Mouse (Mus musculus): ENCODE data around the gene Adam15.
A peak's percentile ranks its signal among the peaks of the same experiment; 100 is the strongest.

Gene Adam15

DNA sequence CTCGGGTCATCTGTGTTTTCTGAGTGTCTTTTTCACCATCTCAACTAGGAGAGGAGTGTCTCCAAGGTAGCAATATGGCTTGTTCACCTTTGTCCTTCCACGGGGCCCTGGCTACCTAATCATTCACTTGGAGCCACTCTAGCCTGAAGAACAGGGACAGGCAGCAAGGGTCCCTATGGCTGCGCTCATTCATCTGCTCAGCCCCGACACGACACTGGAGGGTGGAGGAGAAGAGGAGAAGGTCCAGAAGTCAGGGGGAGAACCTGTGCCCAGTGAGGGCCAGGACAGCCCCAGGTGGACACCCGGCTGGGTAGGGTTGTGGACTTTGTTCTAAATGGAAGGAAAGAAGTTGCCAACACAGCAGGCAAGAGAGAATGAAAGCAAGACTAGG is 5.7 kb upstream of the Adam15 start:
- DNase-seq (ENCODE audit: low read depth, low spot score), result no peak

DNA sequence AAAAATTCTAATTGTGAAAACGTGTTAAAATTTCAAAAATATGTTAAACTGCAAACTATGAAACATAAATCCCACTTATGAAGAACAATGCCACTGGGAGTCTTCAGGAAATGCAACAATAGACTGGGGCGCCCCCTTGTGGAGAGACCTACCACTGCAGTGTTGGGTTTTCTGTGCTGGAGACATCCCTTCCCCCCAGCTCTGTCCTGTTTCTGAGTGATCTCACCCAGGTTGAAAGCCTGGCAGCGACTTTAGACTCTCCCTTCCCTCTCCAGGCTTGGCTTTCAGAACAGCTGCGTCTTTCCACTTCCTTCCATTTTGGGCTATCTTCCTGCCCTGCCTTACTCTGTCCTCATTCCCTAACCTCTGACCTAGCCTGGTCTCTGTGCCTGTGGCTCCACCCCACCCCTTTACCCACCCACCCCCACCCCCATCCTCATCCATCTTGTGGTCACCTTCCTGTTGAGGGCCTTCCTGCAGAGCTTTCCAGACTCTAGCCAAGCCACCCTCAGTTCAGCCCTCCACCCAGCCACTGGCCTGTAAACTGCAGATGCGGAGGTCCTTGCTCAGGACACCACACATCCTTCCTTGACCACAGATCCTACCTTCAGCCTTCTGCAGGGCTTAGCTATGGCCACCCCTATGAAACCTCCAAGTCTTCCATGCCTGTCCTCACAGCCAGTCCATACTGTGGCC is 5.2 kb upstream of the Adam15 start:
- DNase-seq (ENCODE audit: low read depth, low spot score), result peak; percentile 63

DNA sequence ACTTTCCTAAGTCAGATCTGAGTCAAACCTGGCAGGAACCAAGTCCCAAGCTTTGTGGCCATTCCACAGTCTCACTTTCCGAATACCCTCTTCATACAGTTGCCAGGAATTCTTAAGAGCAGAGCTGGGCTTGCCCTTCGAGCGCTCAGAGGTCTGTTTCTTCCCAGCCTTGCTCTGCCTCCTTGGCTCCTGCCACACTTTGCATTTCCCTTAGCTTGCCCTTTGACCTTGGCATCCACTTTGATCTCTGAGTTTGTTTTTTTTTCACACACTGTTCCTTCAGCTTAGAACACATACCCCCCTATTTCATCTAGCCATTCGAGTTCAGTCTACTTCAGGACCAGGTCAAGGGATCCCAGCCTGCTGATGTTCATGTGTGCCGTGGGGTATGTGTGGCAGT is 1.5 kb upstream of the Adam15 start:
- DNase-seq (ENCODE audit: low read depth, low spot score), result no peak

DNA sequence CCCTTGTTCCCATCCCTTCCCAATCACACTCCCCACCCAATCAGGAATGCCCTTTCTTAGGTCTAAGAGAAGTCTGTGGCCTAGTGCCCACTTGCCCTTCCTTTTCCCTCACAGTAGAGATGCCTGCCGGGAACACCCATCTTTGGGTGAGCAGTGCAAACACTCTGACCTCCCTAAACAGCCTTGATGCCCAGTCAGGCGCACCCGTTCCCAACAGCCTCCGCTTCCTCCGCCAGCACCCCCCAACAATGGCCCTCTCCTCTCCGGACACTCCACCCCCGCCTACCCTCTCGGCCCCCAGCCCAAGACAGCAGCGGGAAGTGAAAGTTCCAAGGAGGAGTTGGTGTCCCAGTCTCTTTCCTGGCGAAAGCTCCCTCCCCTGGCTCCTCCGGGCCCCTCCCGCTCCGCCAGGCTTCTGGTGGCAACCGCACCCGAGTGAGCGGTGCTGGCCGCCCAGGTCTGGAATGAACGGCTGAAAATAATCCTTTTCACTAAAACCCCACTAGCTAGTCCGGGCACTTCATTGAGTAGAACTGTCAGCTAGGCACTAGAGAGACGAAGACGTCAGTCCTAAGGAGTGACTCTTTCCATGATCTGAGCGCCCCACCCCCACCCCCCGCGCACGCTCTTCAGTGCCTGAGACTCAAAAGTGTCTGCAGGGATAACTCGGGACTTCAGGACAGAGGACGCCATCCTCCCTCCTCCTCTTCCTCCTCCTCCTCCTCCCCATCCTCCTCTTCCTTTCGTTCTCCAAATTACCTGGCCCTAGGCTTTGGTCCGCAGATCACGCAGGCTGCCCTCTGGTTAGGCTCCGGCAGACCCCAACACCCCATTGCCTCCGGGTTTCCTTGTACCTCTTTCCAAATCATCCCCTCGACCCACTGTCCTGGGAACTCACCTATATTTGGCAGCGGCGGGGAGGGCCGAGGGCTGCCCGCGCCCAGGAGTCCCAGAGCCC is 606 bp downstream of the Adam15 start:
- no peak for DNase-seq (ENCODE audit: low read depth, low spot score)

DNA sequence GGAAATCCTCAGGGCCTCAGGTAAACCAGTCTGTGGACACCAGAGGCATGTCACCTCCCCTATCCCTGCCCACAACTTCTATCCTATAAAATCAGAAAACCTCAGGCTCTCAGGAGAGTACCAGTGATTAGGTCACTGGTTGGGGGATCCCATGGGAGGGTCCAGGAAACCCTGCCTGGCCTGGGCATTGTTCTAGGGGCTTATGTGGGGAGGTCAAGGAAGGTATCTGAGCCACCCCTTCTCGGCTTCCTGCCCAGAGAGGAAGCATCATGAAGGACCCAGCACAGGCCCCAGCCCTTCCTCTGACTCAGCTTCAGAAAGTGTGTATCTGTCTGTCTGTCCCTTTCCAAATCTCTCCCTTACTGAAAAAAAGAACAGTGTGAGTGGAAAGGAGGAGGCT is 1.9 kb downstream of the Adam15 start:
- no peak for DNase-seq (ENCODE audit: low read depth, low spot score)

DNA sequence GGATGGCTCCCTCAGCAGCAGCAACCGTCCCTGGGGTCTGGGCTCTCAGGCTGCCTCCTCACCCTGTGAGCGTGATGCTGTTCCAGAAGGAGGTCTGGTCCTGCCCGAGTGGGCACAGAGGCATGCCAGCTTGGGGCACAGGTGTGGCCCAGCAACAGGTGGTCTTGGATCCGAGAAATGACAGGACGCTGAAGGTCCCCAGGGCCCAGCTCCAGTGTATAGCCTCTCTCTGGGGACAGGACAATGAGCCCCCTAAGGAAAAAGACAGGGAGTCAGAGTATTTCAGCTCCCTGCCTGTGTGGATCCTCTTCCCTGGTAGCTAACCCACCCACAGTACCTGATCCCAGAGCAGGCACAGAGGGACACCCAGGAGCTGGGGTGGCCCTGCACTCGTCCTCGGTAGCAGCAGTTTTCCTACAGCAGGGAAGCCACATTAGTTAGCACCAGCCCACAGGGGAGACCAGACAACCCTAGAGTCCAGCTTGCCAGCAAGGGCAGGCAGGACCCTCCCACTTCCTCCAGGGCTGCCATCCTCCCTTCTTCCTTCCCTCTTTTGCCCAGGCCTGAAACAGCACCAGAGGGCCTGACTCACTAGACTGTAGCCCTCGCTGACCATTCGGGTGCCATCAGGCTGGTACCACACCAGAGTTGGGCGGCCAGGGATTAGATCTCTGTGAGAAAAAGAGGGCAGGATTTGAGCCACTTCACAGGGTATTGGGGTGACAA is 2.8 kb downstream of the Adam15 start:
- DNase-seq (ENCODE audit: low read depth, low spot score), result no peak

DNA sequence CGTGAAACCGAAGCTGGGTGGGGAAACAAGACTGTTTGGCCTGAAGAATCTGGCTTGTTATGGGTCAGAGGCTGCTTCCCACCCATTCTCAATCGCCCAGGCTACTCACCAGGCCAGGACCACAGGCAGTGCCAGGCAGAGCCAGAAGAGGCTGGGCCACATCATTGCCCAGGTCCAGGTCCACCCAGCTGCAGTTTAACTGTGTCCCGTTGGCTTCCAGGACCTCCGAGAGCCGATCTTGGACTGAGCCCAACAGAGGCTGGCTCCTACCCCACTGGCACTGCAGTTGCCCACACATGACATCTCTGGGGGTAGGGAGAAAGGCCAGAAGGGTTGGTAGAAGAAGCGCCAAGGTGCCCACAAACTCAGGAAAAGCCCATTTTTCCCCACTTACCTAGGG is 6.5 kb downstream of the Adam15 start:
- DNase-seq (ENCODE audit: low read depth, low spot score), result no peak

DNA sequence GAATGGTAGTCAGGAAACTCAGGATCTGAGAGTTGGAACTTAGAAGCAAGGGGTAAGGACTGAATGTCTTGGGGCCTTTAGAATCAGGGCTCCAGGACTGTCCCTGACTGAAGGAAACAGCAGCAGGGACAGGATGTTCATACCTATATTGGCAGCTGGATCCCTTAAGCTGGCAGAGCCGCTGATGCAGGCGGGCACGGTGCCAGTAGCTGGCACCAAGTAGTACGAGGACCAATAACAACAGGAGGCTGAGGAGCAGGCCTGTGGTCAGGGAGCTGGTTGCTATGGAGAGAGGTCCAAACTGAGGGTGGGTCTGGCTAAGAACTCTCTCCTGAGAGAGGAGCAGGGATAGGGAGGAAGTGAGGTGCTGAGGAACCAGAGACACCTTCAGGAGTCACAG is 8.0 kb downstream of the Adam15 start:
- no peak for DNase-seq (ENCODE audit: low read depth, low spot score)

DNA sequence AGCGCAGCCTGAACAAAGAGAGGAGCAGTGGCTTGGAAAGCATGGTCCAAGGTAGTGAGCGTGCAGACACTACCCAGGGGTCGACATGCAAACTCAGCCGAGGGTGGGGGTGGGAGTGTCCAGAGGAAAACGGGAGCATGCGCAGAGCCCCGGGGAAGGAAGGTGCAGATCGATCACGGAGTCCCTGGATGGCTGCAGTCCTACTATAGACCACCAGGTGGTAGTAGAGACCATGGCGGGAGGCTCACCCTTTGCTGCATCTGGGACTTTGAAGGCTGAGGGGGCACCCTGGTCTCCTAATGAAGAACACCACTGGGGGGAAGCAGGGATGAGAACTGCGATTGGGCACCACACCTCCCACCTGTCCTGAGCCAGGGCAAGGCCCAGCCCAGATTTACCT is 9.3 kb downstream of the Adam15 start:
- DNase-seq (ENCODE audit: low read depth, low spot score), result peak; percentile 78

DNA sequence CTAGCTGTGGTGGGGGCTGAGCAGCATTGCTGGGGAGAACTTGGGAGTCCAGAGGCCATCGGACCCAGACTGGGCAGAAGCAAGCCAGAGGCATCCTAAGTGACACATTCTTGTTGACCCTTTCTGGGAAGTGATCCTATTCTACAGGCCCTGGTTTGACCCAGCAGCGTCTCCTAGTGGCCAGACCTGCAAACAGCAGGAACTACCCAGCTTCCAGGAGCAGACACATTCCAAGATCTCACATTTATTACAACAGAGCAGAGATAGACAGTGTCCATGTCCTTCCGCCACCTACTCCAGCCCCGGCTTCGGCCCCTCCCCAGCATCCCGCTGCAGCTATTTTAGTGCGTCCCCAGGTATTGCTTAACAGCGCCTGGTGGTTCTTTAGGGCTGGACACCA is 10.4 kb downstream of the Adam15 start:
- DNase-seq (ENCODE audit: low read depth, low spot score), result peak; percentile 67

DNA sequence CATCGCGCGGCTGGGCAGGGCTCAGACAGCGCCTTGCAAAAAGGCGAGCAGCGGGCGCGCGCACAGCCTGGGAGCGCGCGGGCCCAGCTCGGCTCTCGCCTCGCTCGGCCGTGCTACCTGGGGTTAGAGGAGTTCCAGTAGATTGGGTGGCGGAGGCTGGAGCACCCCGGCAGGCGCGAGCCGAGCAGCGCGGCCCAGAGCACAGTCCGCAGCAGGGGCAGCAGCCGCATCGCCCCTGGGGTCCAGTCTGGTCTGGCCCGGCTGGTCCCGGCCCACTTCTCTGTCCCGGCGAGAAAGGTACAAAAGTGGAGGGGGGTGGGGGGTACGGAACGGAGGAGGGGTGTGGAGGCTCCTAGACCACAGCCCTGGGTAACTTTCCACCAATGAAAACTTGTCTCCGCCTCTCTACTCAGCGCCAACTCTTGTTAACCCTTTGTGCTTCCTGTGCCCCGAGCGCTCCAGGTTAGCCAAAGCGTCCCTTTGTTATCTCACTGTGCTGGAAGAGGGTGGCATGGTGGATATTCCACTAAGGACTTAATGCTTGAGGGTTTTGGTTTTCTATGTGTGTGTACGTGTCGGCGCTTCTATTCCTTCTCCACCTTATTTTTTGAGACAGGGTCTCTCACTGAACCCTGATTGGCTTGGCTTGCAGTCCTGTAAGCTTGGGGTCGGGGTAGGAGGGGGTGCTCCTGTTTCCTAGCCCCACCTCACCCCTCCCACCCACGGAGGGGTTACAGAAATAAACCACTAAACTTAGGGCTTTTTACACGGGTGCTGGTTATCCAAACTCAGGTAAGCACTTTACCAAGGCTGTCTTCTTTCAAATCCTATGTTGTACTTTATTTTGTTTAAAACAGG is 11.8 kb downstream of the Adam15 start, which contains the start of gene Efna4:
Gene Efna4 (minus strand): TSS at position 308 of the 858 bp plus-strand sequence.
- DNase-seq (ENCODE audit: low read depth, low spot score), result peak; percentile 72

DNA sequence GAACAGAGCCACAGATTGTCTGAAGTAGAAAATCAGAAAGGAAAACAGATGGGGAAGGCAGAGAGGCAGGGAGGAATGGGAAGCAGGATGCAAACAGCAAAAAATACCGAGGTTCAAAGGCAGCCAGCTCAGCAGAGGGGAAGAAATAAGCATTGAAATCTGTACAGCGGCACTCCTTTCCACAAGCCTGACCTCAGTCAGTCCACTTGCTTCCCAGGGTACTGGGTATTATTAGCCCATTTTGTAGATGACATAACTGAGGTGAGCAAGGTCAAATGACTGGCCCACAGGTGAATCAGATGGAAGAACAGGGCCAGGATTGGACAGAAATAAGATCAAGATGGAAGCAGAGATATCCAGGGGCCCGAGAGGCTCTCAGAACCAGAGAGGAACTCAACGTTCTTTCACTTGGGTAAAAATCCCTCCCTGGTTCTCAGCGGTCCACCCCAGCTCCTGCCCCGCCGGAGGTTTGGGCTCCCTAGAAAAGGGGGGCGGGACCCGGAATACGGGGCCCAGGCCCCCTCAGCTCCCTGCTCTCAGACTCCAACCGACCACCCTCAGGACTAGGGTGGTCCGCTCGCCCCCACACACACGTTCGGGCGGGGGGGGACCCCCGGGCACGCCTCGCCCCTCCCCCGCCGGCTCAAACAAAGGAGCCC is 12.6 kb downstream of the Adam15 start:
- DNase-seq (ENCODE audit: low read depth, low spot score), result no peak

DNA sequence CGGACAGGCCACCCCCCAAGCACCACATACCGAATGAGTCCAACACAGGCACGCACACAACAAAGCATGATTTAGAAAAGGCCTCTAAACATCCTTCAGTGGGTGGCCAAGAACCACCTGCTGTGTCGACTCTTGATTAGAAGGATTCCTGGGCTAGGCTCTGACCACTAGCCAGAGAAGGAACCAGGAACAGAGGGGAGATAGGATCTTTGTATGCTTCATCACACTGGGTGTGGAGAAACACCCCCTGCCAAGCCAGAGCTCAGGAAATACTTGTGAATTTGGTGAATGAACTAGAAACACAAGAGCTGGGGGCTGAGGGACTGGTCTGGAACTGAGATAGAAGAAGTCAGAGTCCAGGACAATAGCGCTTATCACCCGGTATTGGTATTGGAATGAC is 13.3 kb downstream of the Adam15 start:
- DNase-seq (ENCODE audit: low read depth, low spot score), result no peak

DNA sequence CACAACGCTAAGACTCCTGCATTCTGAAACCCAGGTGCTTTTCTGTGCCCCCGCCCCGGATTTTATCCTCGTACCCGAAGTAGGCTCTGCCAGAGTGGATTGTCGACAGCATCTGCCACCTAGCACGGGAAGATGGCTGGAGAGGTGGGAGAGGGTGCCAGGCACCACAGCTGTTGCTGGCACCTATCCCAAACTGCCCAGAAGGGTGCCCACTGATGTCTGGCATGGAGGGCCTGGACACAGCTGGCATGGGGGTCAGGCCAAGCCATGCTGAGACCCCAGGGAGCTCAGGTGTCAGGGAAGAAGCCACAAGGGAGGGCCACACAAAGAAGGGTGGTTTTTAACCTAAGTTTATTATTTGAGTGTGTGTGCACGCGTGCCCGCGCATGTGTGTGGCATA is 16.7 kb downstream of the Adam15 start:
- no peak for DNase-seq (ENCODE audit: low read depth, low spot score)

DNA sequence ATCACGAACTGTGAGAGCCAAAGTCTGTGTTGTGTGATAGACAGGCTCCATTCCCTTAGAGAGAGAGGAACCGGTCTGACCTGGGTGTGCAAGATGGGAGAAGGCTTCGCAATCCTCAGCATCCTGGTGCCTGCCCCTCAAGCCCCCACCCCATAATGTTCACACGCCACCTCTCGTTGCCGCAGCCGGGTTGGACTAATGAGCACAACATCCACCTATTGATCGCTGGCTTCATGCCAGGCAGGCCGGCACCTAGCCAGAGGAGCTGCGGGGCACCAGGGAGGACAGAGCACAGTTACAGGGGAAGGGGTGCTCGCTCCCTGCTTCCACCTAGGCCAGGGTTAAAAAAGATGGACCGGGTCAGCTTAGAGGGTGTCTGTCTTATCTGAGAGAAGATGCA is 17.3 kb downstream of the Adam15 start:
- no peak for DNase-seq (ENCODE audit: low read depth, low spot score)

DNA sequence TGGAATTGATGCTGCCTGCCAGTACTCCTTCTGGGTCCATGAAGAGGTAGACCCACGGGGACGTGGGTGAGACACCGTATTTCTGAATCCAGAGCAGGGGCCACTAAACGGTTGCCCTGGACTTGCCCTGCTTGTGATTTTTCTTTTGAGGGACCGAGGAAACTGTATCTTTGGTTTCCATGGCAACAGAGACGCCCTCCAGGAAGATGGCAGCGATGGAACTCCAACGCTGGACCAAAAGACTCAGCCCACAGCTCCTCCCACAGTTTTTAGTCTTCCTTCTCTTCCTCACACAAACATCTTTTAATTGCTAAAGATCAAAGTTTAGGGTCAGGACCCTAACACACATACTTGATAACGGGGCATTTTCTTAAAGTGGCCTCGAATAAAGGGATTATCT is 17.8 kb downstream of the Adam15 start:
- DNase-seq (ENCODE audit: low read depth, low spot score), result no peak

DNA sequence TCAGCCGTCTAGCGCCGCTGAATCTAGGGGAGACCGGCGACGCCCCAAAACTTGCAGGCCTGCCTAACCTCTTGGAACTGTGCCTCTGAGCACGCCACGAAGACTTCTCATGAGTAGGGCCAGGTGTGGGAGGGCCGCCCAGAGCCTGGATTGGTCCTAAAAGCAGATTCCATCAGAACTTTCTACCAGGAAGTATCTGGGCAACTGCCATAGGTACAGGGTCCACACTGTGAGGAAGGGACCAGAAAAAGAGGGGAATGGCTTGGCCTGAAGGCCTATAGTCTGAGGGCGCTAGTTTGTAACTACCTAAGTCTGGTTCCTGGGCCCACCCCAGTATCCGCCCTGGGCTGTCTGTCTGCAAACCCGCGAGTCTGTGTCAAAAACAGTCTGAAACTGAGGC is 18.2 kb downstream of the Adam15 start:
- DNase-seq (ENCODE audit: low read depth, low spot score), result no peak

DNA sequence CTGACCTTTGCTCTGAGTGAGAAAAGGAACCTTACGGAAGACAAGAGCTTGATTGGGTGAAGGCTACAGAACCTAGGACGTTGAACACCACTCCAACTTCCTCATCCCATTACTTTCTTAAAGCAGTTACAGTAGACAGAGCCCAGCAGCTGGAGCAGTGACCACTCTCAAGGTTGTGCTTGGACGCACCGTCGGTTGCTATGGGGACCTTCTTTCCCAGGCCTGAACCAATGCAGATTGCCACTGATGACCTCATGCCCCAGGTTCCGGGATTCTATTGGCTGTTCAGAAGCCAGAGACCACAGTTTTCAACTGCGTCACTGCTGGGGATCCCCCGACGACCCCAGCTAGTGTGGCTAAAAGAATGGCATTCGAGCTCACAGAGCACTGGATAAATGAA is 18.8 kb downstream of the Adam15 start:
- DNase-seq (ENCODE audit: low read depth, low spot score), result no peak

DNA sequence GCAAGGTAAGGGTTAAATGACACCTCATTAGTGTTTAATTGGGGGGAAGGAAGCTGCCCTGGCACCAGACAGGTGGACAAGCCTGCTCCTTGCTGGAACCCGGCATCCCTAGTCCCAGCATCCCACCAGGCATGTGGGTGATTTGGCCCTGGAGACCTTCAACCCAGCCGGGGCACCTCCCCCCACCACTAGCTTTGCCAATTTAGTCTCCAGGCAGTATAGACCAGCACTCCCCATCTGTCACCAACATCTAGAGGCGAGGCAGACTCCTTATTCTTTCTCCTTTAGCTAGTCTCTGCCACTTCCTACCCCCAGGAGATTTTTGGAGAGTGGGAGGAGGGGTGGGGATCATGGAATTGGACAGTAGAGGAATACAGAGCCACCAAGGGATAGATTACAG is 19.4 kb downstream of the Adam15 start:
- DNase-seq (ENCODE audit: low read depth, low spot score), result no peak

DNA sequence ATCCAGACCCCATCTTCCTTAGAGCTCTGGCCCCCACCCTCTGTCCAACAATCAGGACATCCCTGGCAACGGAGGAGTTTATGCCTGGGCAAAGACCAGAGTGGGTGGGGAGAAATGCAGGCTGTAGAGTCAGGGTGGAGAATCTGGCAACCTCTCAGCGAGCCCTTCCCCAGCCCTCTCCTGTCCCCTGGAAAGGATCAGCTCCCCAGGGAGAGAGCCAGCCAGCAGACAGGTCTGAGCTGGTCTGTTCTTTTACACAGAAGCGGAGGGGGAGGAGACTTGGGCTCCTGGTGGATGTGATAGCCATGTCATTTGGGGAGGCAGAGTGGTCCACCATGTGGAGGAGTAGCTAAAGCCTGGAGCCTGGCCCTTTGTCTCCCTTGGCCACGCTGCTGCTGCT is 21.2 kb downstream of the Adam15 start:
- DNase-seq (ENCODE audit: low read depth, low spot score), result no peak

DNA sequence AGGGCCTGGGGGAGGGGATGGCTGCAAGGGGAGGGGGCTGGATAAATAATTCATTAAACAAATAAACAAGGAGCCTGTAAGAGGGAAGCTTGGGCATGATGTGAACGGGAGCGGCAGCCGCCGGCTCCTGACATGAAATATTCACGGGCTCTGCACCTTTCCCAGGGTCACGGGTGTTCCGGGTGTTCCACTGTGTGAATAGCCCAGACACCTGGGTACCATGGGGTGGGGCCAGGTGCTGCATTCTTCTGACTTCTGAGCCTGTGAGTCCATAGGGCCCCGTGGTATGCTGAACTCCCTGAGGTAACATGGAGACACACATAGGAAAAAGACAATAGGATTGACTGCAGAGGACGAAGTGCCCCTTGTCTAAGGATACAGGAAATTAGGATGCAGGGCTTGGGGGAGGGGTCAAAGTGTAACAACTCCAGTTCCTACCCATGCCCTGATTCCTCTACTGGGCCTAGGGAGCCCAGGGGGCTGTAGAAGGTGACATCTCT is 22.4 kb downstream of the Adam15 start:
- DNase-seq (ENCODE audit: low read depth, low spot score), result no peak
